Mouse (Mus musculus): Measurements from ENCODE around the gene Zfp968. TPM values are rescaled to one million over a fixed set of nuclear protein-coding genes. Genes with fewer than 3 reads are reported as not detected.
"Not testable (repeated sequence)": the region's sequence is repeated elsewhere in the genome, so short reads cannot be mapped to it uniquely, and the experiment has no call there.

Gene Zfp968
- total RNA-seq (2017) = 4.0 and 20.6 TPM in 2 replicates

DNA sequence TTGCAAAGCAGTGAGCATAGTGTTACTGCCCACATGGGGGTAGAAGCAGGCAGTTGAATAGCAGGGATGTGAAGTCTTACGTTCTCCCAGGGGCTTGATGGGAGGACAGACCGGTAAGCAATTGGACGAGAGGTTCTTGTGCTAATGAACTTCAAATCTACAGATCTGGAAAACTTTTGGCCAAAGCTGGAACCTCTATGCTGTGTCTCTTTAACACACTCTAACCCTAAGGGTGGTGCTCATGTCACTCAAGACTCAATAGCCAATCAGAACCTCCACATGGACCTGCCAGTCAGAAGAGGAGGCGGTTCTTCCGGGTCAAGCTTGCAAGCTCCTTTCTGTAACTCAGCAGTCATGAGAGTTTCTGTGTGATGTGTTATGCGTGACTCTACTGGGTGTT lies at the start of gene Zfp968:
TSS of gene Zfp968 (plus strand) at position 301 of the 400 bp plus-strand sequence.
- ATAC-seq (replicated peaks in 1 of 2; ENCODE audit: insufficient read depth in 1 of 2, low FRiP score in 2 of 2, low TSS enrichment in 1 of 2, low read depth in 1 of 2, poor library complexity in 2 of 2, severe bottlenecking in 2 of 2) = not testable (repeated sequence)

DNA sequence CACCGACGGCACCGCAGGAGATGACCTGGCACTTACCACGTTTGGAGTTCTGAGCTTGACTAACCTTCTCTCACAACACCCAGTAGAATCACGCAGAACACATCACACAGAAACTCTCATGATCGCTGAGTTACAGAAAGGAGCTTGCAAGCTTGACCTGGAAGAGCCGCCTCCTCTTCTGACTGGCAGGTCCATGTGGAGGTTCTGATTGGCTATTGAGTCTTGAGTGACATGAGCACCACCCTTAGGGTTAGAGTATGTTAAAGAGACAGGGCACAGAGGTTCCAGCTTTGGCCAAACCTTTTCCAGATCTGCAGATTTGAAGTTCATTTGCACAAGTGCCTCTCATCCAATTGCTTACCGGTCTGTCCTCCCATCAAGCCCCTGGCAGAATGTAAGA lies 34.1 kb upstream of the Zfp968 start, which contains the start of gene Gm4631:
TSS of gene Gm4631 (minus strand) at position 101 of the 400 bp plus-strand sequence.
- not testable (repeated sequence) for ATAC-seq (replicated peaks in 1 of 2; ENCODE audit: insufficient read depth in 1 of 2, low FRiP score in 2 of 2, low TSS enrichment in 1 of 2, low read depth in 1 of 2, poor library complexity in 2 of 2, severe bottlenecking in 2 of 2)

Other genes starting within 250 kb of the Zfp968 start
- gene Gm14399, start 230.4 kb upstream of the Zfp968 start, total RNA-seq (2017) = 12.6 and 15.7 TPM in 2 replicates
- gene Gm14443, start 196.6 kb upstream of the Zfp968 start, total RNA-seq (2017) = 0.89 and 1.9 TPM in 2 replicates
- 19.8 and 22.5 TPM in 2 replicates for gene Gm14391, start 165.5 kb upstream of the Zfp968 start, total RNA-seq (2017)
- gene Gm14440, start 97.3 kb upstream of the Zfp968 start, total RNA-seq (2017) = 6.4 TPM in 1 of 2 replicates, not detected in the other
- gene Gm4631, start 34.2 kb upstream of the Zfp968 start, total RNA-seq (2017) = 20.5 and 29.8 TPM in 2 replicates
- gene Gm4724, start 63.4 kb downstream of the Zfp968 start, total RNA-seq (2017) = 4.8 and 14.1 TPM in 2 replicates
- 11.7 and 15.2 TPM in 2 replicates for gene Zfp965, start 97.5 kb downstream of the Zfp968 start, total RNA-seq (2017)